Mouse (Mus musculus): ENCODE measurements at regions not wholly inside any gene's neighbourhood (a gene's known extent, or its start where the extent isn't known, plus 50 kb on each side); places are given as distances from the start of the nearest gene placed in this dataset.

DNA sequence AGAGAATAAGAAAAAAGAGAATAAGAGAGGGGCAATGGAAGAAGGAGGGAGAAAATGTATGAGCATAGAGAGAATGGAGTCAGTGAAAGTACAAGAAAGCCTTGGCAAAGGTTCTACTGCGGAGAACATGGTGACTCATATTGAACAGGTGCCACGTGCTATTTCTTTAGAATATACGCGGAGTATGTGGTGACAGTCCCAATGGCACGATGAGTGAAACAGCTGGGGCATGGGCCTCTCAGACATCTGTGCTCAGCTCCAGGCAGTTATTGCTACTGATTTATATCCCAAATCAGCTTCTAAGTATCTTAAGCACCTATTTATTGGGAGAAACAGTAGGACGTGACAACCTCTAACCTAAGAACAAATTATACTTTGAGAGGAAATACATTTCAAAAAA is 104.5 kb upstream of the Mef2c start:
- in situ Hi-C loops (cut with MboI; ENCODE audit: unreplicated experiment in 2 of 2): no loop called here

DNA sequence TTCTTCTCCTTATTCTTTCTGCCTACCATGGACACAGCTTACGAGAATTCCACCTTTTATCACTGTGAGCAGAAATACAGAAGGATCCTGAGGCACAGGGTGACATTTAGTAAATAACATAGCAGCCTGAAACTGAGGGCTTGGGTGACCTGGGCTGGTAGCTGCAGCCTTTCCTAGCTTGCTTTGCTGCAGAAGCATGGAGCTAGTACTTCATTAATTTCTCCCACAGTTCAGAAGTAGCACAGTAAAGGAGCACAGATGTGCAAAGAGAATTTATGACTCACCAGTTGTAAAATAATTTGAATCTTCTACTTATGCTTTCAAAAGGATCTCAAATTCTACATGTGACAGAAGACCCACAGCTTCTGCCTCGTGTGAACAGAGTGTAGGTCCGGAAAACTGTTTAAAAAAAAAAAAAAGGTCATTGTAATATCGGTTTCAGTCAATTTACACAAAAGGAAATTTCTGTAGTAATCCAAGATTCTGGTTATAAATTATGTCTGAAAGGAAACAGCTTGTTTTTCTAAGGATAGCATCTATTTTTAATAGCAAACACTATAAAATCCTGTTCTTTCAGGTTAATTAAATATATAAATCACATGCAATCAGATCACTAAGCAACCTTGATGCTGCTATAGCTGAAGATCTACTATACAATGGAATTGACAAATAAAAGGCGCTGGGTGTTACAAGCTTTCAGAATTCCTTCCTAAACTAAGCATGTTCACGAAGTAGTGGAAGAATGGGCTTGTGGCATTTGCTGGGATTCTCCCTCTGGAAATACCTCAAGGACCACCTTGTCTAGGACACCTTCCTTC is 64.0 kb upstream of the Mef2c start:
- in situ Hi-C loops (cut with MboI; ENCODE audit: unreplicated experiment in 2 of 2): no loop called here

DNA sequence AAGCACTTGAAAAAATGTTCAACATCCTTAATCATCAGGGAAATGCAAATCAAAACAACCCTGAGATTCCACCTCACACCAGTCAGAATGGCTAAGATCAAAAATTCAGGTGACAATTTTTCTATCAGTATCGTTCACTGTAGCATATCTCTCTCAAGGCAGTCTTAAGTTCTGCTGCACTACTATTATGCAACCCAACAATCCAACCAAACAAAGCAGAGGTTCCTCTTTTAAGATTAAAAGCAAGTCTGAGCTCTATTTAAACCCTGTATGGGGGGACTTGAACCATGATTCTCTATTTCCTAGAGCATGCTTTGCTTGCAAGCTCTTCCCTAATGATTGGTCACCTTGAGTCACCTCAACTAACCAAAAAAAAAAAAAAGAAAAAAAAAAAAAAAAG is 59.6 kb upstream of the Mef2c start:
- in situ Hi-C loops (cut with MboI; ENCODE audit: unreplicated experiment in 2 of 2): no loop called here

DNA sequence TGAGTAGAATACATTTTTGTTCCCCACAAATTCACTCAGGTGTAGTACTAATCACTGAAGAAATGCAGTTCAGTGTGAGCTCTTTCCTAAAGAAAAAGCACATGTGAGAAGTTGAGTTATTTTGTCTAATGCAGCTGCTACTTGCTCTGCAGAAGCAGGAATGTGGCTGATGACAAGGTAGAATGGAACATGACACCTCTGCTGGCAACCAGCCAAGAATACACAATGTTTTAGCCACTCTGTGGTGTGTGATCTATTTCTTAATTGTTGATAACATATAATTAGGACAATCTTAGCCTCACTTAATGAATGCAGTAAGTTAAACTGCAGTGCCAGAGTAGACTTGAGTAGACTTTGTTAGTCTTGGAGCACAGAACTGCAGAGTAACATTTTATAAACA is 53.0 kb upstream of the Mef2c start:
- in situ Hi-C loops (cut with MboI; ENCODE audit: unreplicated experiment in 2 of 2): no loop called here

DNA sequence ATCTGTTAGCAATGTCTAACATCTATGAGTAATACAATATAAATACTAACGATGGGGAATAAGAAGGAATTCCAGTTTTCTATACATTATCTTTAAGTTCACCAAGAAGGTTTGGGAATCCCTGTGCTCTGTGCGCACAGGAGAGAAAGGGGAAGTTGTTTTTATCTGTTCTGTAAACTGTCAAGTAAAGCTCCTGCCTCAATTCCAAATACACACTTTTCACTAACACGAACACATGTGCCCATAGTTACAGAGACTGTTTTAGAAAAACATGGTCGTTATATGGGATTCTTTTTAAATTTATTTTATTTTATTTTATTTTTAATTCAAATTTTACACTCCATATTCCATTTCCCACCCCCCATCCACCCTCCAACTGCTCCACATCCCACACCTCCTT is 50.8 kb upstream of the Mef2c start:
- in situ Hi-C loops (cut with MboI; ENCODE audit: unreplicated experiment in 2 of 2): no loop called here

All from v-Abl transformed pro-B cells (cell line).